Mouse (Mus musculus) bone marrow macrophage, adult 2 months (primary cell): ENCODE data around the gene Dixdc1. TPM values are rescaled to one million over a fixed set of nuclear protein-coding genes. Genes with fewer than 3 reads are reported as not detected.

Source experiments
- H3K27ac ChIP-seq: 2 replicates; pipeline ENCODE4 v1.5.1; 2012; ENCODE audit warnings: low read depth, low read length; ENCODE audit not compliant: insufficient read depth
- H3K4me1 ChIP-seq: 2 replicates; pipeline ENCODE4 v1.6.1; 2012; ENCODE audit warnings: low read length; ENCODE audit not compliant: control insufficient read depth, insufficient read depth
- H3K4me3 ChIP-seq: 2 replicates; pipeline ENCODE4 v1.5.1; 2012; ENCODE audit warnings: mild to moderate bottlenecking, low read length, moderate library complexity; ENCODE audit not compliant: insufficient read depth
- CTCF ChIP-seq: IDR thresholded peaks from 2 replicates; pipeline ENCODE4 v1.5.1; 2012; ENCODE audit warnings: low read depth, mild to moderate bottlenecking, low read length, moderate library complexity
- POLR2A ChIP-seq: IDR thresholded peaks from 2 replicates; pipeline ENCODE4 v1.6.1; 2012; ENCODE audit warnings: mild to moderate bottlenecking, low read depth, low read length, borderline replicate concordance
- polyA plus RNA-seq: library from polyadenylated mRNA; stranded (reverse); fragments of >200 nt; gene quantifications from 2 replicates; pipeline ENCODE4 v1.2.4, GENCODE M21; 2012; ENCODE audit not compliant: missing spikeins, insufficient read depth, insufficient read length

Dixdc1 gene
- polyA plus RNA-seq, 1 experiment, result not detected

- TF ChIP-seq CTCF (no peak), POLR2A (no peak)
- Histone ChIP-seq H3K4me3 (no peak overlapping the region), H3K27ac (no peak overlapping the region), H3K4me1 (peaks cover 6% of the 10 kb centered on the region)
Observed at GRCm38 (mm10) chr9:50681727-50682126, 57.6 kb downstream of the Dixdc1 start.

- Histone ChIP-seq H3K4me3 (no peak overlapping the region), H3K27ac (no peak overlapping the region), H3K4me1 (peaks cover 2% of the 10 kb centered on the region; the same call in 1 of the 2 replicates)
- no peak for TF ChIP-seq POLR2A
- no peak for TF ChIP-seq CTCF
Observed at GRCm38 (mm10) chr9:50679406-50679805, 59.9 kb downstream of the Dixdc1 start.

- H3K27ac ChIP-seq, result no peak overlapping the region
- no peak overlapping the region for H3K4me3 ChIP-seq
- H3K4me1 ChIP-seq, result no peaks in the 10 kb centered on the region
- no peak for TF ChIP-seq CTCF
- no peak for TF ChIP-seq POLR2A
Observed at GRCm38 (mm10) chr9:50674771-50675170, 64.5 kb downstream of the Dixdc1 start.

- no peak for TF ChIP-seq POLR2A
- peak; percentile 84 for TF ChIP-seq CTCF
- no peak overlapping the region for H3K27ac ChIP-seq
- no peaks in the 10 kb centered on the region for H3K4me1 ChIP-seq
- no peak overlapping the region for H3K4me3 ChIP-seq
Observed at GRCm38 (mm10) chr9:50670690-50671089, 68.6 kb downstream of the Dixdc1 start.

- TF ChIP-seq POLR2A, result no peak
- TF ChIP-seq CTCF, result no peak
- no peak overlapping the region for H3K27ac ChIP-seq
- no peak overlapping the region for H3K4me3 ChIP-seq
- no peaks in the 10 kb centered on the region for H3K4me1 ChIP-seq
Observed at GRCm38 (mm10) chr9:50667579-50668498, 71.5 kb downstream of the Dixdc1 start.

GRCm38 (mm10) chr9:50666442-50666841 lies 72.9 kb downstream of the Dixdc1 start:
- no peak for TF ChIP-seq CTCF
- TF ChIP-seq POLR2A, result no peak
- no peak overlapping the region for H3K27ac ChIP-seq
- no peaks in the 10 kb centered on the region for H3K4me1 ChIP-seq
- no peak overlapping the region for H3K4me3 ChIP-seq

GRCm38 (mm10) chr9:50664826-50665225 lies 74.5 kb downstream of the Dixdc1 start:
- H3K4me3 ChIP-seq, result no peak overlapping the region
- no peak for TF ChIP-seq CTCF
- no peak overlapping the region for H3K27ac ChIP-seq
- peaks cover 4% of the 10 kb centered on the region for H3K4me1 ChIP-seq

GRCm38 (mm10) chr9:50660431-50660830 lies 78.9 kb downstream of the Dixdc1 start:
- Histone ChIP-seq H3K4me1 (peaks cover 8% of the 10 kb centered on the region), H3K4me3 (peak overlapping the region; percentile 84), H3K27ac (no peak overlapping the region)
- TF ChIP-seq CTCF, result no peak
- no peak for TF ChIP-seq POLR2A

- Histone ChIP-seq H3K27ac (peak within 1 kb of the TSS; percentile 53), H3K4me3 (peak within 1 kb of the TSS; percentile 84), H3K4me1 (peaks cover 8% of the 10 kb centered on the region)
- TF ChIP-seq CTCF, result no peak
- peak; percentile 11; the same call in 1 of the 2 replicates for TF ChIP-seq POLR2A
Observed at GRCm38 (mm10) chr9:50659392-50660217, 79.7 kb downstream of the Dixdc1 start, which contains the start of gene Dlat. Gene Dlat (minus strand): TSS chr9:50659780.
